Mouse (Mus musculus): Measurements from ENCODE around the gene Otos.

GRCm38 (mm10) chr1:92614516-92614915 is 34.1 kb downstream of the Otos start:
- TF ChIP-seq CTCF (IDR thresholded peaks at IDR 0.05; ENCODE audit: extremely low read depth, insufficient read length, insufficient replicate concordance, low read depth, low read length) (no peak), POLR2A (IDR thresholded peaks at IDR 0.05; ENCODE audit: low read depth, low read length) (no peak)
